In genomic region chr1:52119691-52120090, GRCm38 (mm10) we compare ENCODE assay signal across 8 mouse cellular contexts. TPM values are rescaled to one million over a fixed set of nuclear protein-coding genes. Genes with fewer than 3 reads are reported as not detected.
DNase-seq lines count a peak whose midpoint lies in the region; ATAC-seq lines count a peak whose summit lies in the region.

No protein-coding gene starts in this region.

- no peaks in the 10 kb centered on the region for H3K27me3 ChIP-seq in kidney, embryonic 14.5 days (ENCODE audit: control insufficient read depth, insufficient read depth, low read length)
- H3K27me3 ChIP-seq in erythroblast, embryonic 14.5 days (ENCODE audit: control insufficient read depth), result no peaks in the 10 kb centered on the region
- H3K27me3 ChIP-seq in limb, embryonic 11.5 days (ENCODE audit: control insufficient read depth, insufficient read depth, low read length), result no peaks in the 10 kb centered on the region
- H3K27me3 ChIP-seq in midbrain, embryonic 15.5 days (replicated peaks), result 0 out of 2 replicates have a peak, but pooled peaks cover 3% of the 10 kb centered on the region

- peak; percentile 33; the same call in 1 of the 2 replicates for ATAC-seq in kidney, embryonic 14.5 days (ENCODE audit: low FRiP score, low TSS enrichment)
- ATAC-seq in limb, embryonic 11.5 days (ENCODE audit: insufficient number of reproducible peaks, low FRiP score, low TSS enrichment, low read depth), result peak; percentile 57; the same call in 1 of the 2 replicates
- ATAC-seq in midbrain, embryonic 15.5 days (replicated peaks), result peak; percentile 51; the same call in 1 of the 2 replicates

- WGBS in kidney, embryonic 14.5 days, result 1% methylated on average over 20 of the region's 20 CpGs
- 2% methylated on average over 20 of the region's 20 CpGs for WGBS in limb, embryonic 11.5 days
- under 1% methylated on average over 20 of the region's 20 CpGs for WGBS in midbrain, embryonic 15.5 days

- DNase-seq in kidney, postnatal 14 days, result no peak
- DNase-seq in MEL-GATA-1-ER (ENCODE audit: extremely low read depth, low read depth), result peak; percentile 29
- no peak for DNase-seq in limb, embryonic 11.5 days (ENCODE audit: low spot score)
- DNase-seq in left cerebral cortex, adult 8-10 months (ENCODE audit: low spot score in 2 of 2), result no peak
- no peak for DNase-seq in cerebellum, adult 11 months

- H3K9me3 ChIP-seq in kidney, embryonic 14.5 days (ENCODE audit: control insufficient read depth, low read length), result no peaks in the 10 kb centered on the region
- no peaks in the 10 kb centered on the region for H3K9me3 ChIP-seq in erythroblast, embryonic 14.5 days (ENCODE audit: control insufficient read depth, low read length)
- no peaks in the 10 kb centered on the region for H3K9me3 ChIP-seq in limb, embryonic 11.5 days (ENCODE audit: control insufficient read depth, low read length)
- no peaks in the 10 kb centered on the region for H3K9me3 ChIP-seq in midbrain, embryonic 15.5 days

- no peaks in the 10 kb centered on the region for H3K4me1 ChIP-seq in kidney, embryonic 14.5 days (ENCODE audit: control insufficient read depth, insufficient read depth, low read length)
- peaks cover 23% of the 10 kb centered on the region for H3K4me1 ChIP-seq in erythroblast, embryonic 14.5 days (ENCODE audit: control insufficient read depth)
- no peaks in the 10 kb centered on the region for H3K4me1 ChIP-seq in limb, embryonic 11.5 days (ENCODE audit: control insufficient read depth, insufficient read depth, low read length)
- peaks cover 13% of the 10 kb centered on the region for H3K4me1 ChIP-seq in midbrain, embryonic 15.5 days

- peak overlapping the region; percentile 85 for H3K4me2 ChIP-seq in kidney, embryonic 14.5 days (replicated peaks; ENCODE audit: low read depth, low read length)
- peak overlapping the region; percentile 86 for H3K4me2 ChIP-seq in limb, embryonic 11.5 days (ENCODE audit: low read depth, severe bottlenecking)
- H3K4me2 ChIP-seq in midbrain, embryonic 15.5 days, result peak overlapping the region; percentile 73

- peak overlapping the region; percentile 61 for H3K9ac ChIP-seq in kidney, embryonic 14.5 days (ENCODE audit: low read depth, low read length)
- peak overlapping the region; percentile 58 for H3K9ac ChIP-seq in limb, embryonic 11.5 days (ENCODE audit: low read length)
- peak overlapping the region; percentile 48 for H3K9ac ChIP-seq in midbrain, embryonic 15.5 days

- peak overlapping the region; percentile 78 for H3K4me3 ChIP-seq in kidney, embryonic 14.5 days (ENCODE audit: low read length)
- peak overlapping the region; percentile 89 for H3K4me3 ChIP-seq in erythroblast, embryonic 14.5 days (replicated peaks)
- peak overlapping the region; percentile 79 for H3K4me3 ChIP-seq in limb, embryonic 11.5 days (ENCODE audit: low read depth, low read length)
- H3K4me3 ChIP-seq in midbrain, embryonic 15.5 days, result peak overlapping the region; percentile 59

- no peak overlapping the region for H3K27ac ChIP-seq in kidney, embryonic 14.5 days (ENCODE audit: low read depth, low read length)
- H3K27ac ChIP-seq in limb, embryonic 11.5 days (replicated peaks; ENCODE audit: low read depth, low read length), result no peak overlapping the region
- H3K27ac ChIP-seq in midbrain, embryonic 15.5 days, result no peak overlapping the region

- H3K36me3 ChIP-seq in kidney, embryonic 14.5 days (ENCODE audit: control insufficient read depth, insufficient read depth, low read length), result no peaks in the 10 kb centered on the region; the same call in 1 of the 2 replicates
- H3K36me3 ChIP-seq in erythroblast, embryonic 14.5 days (ENCODE audit: control insufficient read depth), result peaks cover 14% of the 10 kb centered on the region
- no peaks in the 10 kb centered on the region for H3K36me3 ChIP-seq in limb, embryonic 11.5 days (ENCODE audit: control insufficient read depth, insufficient read depth, low read length)
- H3K36me3 ChIP-seq in midbrain, embryonic 15.5 days (replicated peaks), result no peaks in the 10 kb centered on the region

RNA-seq across cellular contexts. Expression of gene Stat1, which starts 0.5 kb away (rescaled TPM):
- 16.7 and 20.0 TPM in 2 replicates for polyA plus RNA-seq in kidney, embryonic 14.5 days (2014; fragmentation: Nextera tagmentation; extraction: Ambion mirVana)
- polyA plus RNA-seq in erythroblast, embryonic 14.5 days (2012), result 0.33 and 0.43 TPM in 2 replicates
- polyA plus RNA-seq in limb, embryonic 11.5 days (2014; fragmentation: Nextera tagmentation; extraction: Ambion mirVana), result 14.9 and 16.1 TPM in 2 replicates
- 13.5 and 22.5 TPM in 2 replicates for polyA plus RNA-seq in midbrain, embryonic 15.5 days (2015; fragmentation: Nextera tagmentation; extraction: Ambion mirVana)
- total RNA-seq in left cerebral cortex, adult 8-10 months (2022), result 10 to 100 TPM; 21.4 to 26.0 (median 23.8) TPM

Comparison
In these comparisons a context has a peak if more than half of its experiments do, and no peak if none do; other contexts are left out.
1. RNA of gene Stat1, which starts 0.5 kb away (polyA plus RNA-seq): 16.7 to 20.0 TPM in kidney, embryonic 14.5 days, 14.9 to 16.1 TPM in limb, embryonic 11.5 days and 13.5 to 22.5 TPM in midbrain, embryonic 15.5 days; 0.33 to 0.43 TPM in erythroblast, embryonic 14.5 days; every median in the first group is over 10 times any median in the second.
2. Peak in every context shown above with its lines, with median percentiles within 50 percentile points of each other: ATAC-seq, H3K4me2 ChIP-seq, H3K4me3 ChIP-seq and H3K9ac ChIP-seq.